Mouse (Mus musculus) midbrain, embryonic 11.5 days (tissue): Measurements from ENCODE around the gene Taz. TPM values are rescaled to one million over a fixed set of nuclear protein-coding genes. Genes with fewer than 3 reads are reported as not detected.

Source experiments
- ATAC-seq: fragments of 200-750 bp; cut with Nextera tagmentation; 2 replicates; pipeline ENCODE4 v1.8.0; 2017; ENCODE audit warnings: moderate TSS enrichment, moderate library complexity; ENCODE audit not compliant: low FRiP score
- DNase-seq: peaks from one replicate; pipeline ENCODE4 v3.0.0; 2015; ENCODE audit warnings: low spot score; ENCODE audit errors: missing footprints
- H3K27ac ChIP-seq: fragments of 300-500 bp; sonication (generic); 2 replicates; pipeline ENCODE4 v1.5.1; 2014; ENCODE audit warnings: low read depth, low read length
- H3K27me3 ChIP-seq: fragments of 300-500 bp; sonication (generic); 2 replicates; pipeline ENCODE4 v1.6.1; 2014; ENCODE audit warnings: mild to moderate bottlenecking, low read length, moderate library complexity, mixed read lengths; ENCODE audit not compliant: control insufficient read depth, insufficient read depth
- H3K36me3 ChIP-seq: fragments of 300-500 bp; sonication (generic); 2 replicates; pipeline ENCODE4 v1.6.1; 2014; ENCODE audit warnings: mild to moderate bottlenecking, low read length, moderate library complexity, mixed read lengths; ENCODE audit not compliant: control insufficient read depth, insufficient read depth
- H3K4me1 ChIP-seq: fragments of 300-500 bp; sonication (generic); 2 replicates; pipeline ENCODE4 v1.6.1; 2014; ENCODE audit warnings: low read length; ENCODE audit not compliant: control insufficient read depth, insufficient read depth
- H3K4me2 ChIP-seq: fragments of 300-500 bp; sonication (generic); 2 replicates; pipeline ENCODE4 v1.6.1; 2014; ENCODE audit warnings: mild to moderate bottlenecking, moderate library complexity
- H3K4me3 ChIP-seq: fragments of 300-500 bp; sonication (generic); 2 replicates; pipeline ENCODE4 v1.5.1; 2014; ENCODE audit warnings: low read depth, low read length
- H3K9ac ChIP-seq: fragments of 300-500 bp; sonication (generic); 2 replicates; pipeline ENCODE4 v1.6.1; 2014; ENCODE audit warnings: low read length
- H3K9me3 ChIP-seq: fragments of 300-500 bp; sonication (generic); 2 replicates; pipeline ENCODE4 v1.6.1; 2016; ENCODE audit warnings: low read length; ENCODE audit not compliant: control insufficient read depth
- WGBS: fragments of 180-500 bp; shearing (Covaris S2); extraction: QIAGEN DNeasy Blood & Tissue Kit; methylation state at CpG from one replicate; pipeline ENCODE4 v1.1.7; 2014; 5-methylcytosine and 5-hydroxymethylcytosine counted together
- polyA plus RNA-seq: library from polyadenylated mRNA; unstranded; fragments of >200 nt; fragmentation: Nextera tagmentation; extraction: Ambion mirVana; gene quantifications from 2 replicates; pipeline ENCODE4 v1.2.1, GENCODE M21; 2014

Taz gene
- polyA plus RNA-seq, 1 experiment from 2014 or later: 57.9 TPM

- 18% methylated on average over 42 of the region's 42 CpGs for WGBS
- H3K9ac ChIP-seq: peak within 1 kb of the TSS; percentile 72
- ATAC-seq (peak; percentile 95), DNase-seq (peak; percentile 98)
- peak within 1 kb of the TSS; percentile 51 for H3K4me2 ChIP-seq
- H3K4me3 ChIP-seq: peak within 1 kb of the TSS; percentile 42
- peaks cover 2% of the 10 kb centered on the region; the same call in 1 of the 2 replicates for H3K4me1 ChIP-seq
- H3K27ac ChIP-seq: peak within 1 kb of the TSS; percentile 92
- H3K27me3 ChIP-seq: no peaks in the 10 kb centered on the region
- H3K36me3 ChIP-seq: peaks cover 2% of the 10 kb centered on the region; the same call in 1 of the 2 replicates
- no peaks in the 10 kb centered on the region for H3K9me3 ChIP-seq
Measured at GRCm38 (mm10) chrX:74270062-74270901, 11.4 kb upstream of the Taz start, which contains the start of gene Rpl10. TSS of gene Rpl10 (plus strand) at chrX:74270812.

- peak overlapping the region; percentile 27; the same call in 1 of the 2 replicates for H3K27ac ChIP-seq
- WGBS: 20% methylated on average over 27 of the region's 27 CpGs
- H3K4me3 ChIP-seq: peak overlapping the region; percentile 42
Measured at GRCm38 (mm10) chrX:74270902-74271551, 10.7 kb upstream of the Taz start.

GRCm38 (mm10) chrX:74273422-74274322 lies 8.0 kb upstream of the Taz start:
- H3K27ac ChIP-seq: no peak overlapping the region; the same call in 1 of the 2 replicates
- H3K4me3 ChIP-seq: no peak overlapping the region
- peaks cover 2% of the 10 kb centered on the region; the same call in 1 of the 2 replicates for H3K36me3 ChIP-seq
- WGBS: 34% methylated on average over 10 of the region's 10 CpGs
- peaks cover 2% of the 10 kb centered on the region; the same call in 1 of the 2 replicates for H3K4me1 ChIP-seq
- no peak overlapping the region for H3K9ac ChIP-seq
- ATAC-seq: no peak
- H3K9me3 ChIP-seq: no peaks in the 10 kb centered on the region
- DNase-seq: peak; percentile 86
- H3K27me3 ChIP-seq: no peaks in the 10 kb centered on the region
- no peak overlapping the region for H3K4me2 ChIP-seq

More at GRCm38 (mm10) chrX:74270902-74271551, 10.7 kb upstream of the Taz start:
- Histone ChIP-seq H3K4me2 (peak overlapping the region; percentile 51), H3K4me1 (peaks cover 2% of the 10 kb centered on the region; the same call in 1 of the 2 replicates), H3K9me3 (no peaks in the 10 kb centered on the region), H3K27me3 (no peaks in the 10 kb centered on the region), H3K36me3 (peaks cover 2% of the 10 kb centered on the region; the same call in 1 of the 2 replicates), H3K9ac (peak overlapping the region; percentile 72)
- DNase-seq: peak; percentile 87
- ATAC-seq: no peak

GRCm38 (mm10) chrX:74277916-74278315 lies 3.8 kb upstream of the Taz start:
- no peak overlapping the region for H3K9ac ChIP-seq
- DNase-seq: no peak
- no peak overlapping the region for H3K4me3 ChIP-seq
- H3K4me2 ChIP-seq: no peak overlapping the region
- no peak for ATAC-seq
- WGBS: 75% methylated on average over 8 of the region's 8 CpGs
- no peaks in the 10 kb centered on the region for H3K9me3 ChIP-seq
- H3K36me3 ChIP-seq: no peaks in the 10 kb centered on the region
- no peaks in the 10 kb centered on the region for H3K4me1 ChIP-seq
- H3K27ac ChIP-seq: no peak overlapping the region
- H3K27me3 ChIP-seq: no peaks in the 10 kb centered on the region

GRCm38 (mm10) chrX:74281041-74281731 lies 526 bp upstream of the Taz start:
- Histone ChIP-seq H3K27ac (no peak overlapping the region), H3K36me3 (no peaks in the 10 kb centered on the region), H3K4me2 (peak overlapping the region; percentile 69), H3K27me3 (no peaks in the 10 kb centered on the region), H3K4me1 (no peaks in the 10 kb centered on the region), H3K9ac (peak overlapping the region; percentile 61), H3K9me3 (no peaks in the 10 kb centered on the region), H3K4me3 (peak overlapping the region; percentile 55)
- 15% methylated on average over 14 of the region's 14 CpGs for WGBS
- DNase-seq (no peak), ATAC-seq (no peak)

GRCm38 (mm10) chrX:74282395-74283091 lies 831 bp downstream of the Taz start:
- DNase-seq (peak; percentile 96), ATAC-seq (peak; percentile 84)
- H3K4me3 ChIP-seq: peak overlapping the region; percentile 55
- H3K36me3 ChIP-seq: no peaks in the 10 kb centered on the region
- H3K9ac ChIP-seq: peak overlapping the region; percentile 71
- peak overlapping the region; percentile 69 for H3K4me2 ChIP-seq
- H3K27me3 ChIP-seq: no peaks in the 10 kb centered on the region
- no peak overlapping the region for H3K27ac ChIP-seq
- WGBS: 17% methylated on average over 39 of the region's 39 CpGs
- H3K4me1 ChIP-seq: no peaks in the 10 kb centered on the region
- no peaks in the 10 kb centered on the region for H3K9me3 ChIP-seq

- H3K4me3 ChIP-seq: peak overlapping the region; percentile 55
- H3K9ac ChIP-seq: peak overlapping the region; percentile 71
- H3K36me3 ChIP-seq: no peaks in the 10 kb centered on the region
- H3K4me2 ChIP-seq: peak overlapping the region; percentile 69
- H3K4me1 ChIP-seq: no peaks in the 10 kb centered on the region
- H3K27ac ChIP-seq: no peak overlapping the region
- WGBS: 37% methylated on average over 5 of the region's 5 CpGs
- no peak for DNase-seq
- H3K9me3 ChIP-seq: no peaks in the 10 kb centered on the region
- ATAC-seq: peak; percentile 31; the same call in 1 of the 2 replicates
- H3K27me3 ChIP-seq: no peaks in the 10 kb centered on the region
Measured at GRCm38 (mm10) chrX:74283092-74283437, 1.4 kb downstream of the Taz start.

- no peaks in the 10 kb centered on the region for H3K27me3 ChIP-seq
- no peak for ATAC-seq
- H3K27ac ChIP-seq: no peak overlapping the region
- H3K4me3 ChIP-seq: no peak overlapping the region
- 78% methylated on average over 4 of the region's 4 CpGs for WGBS
- peaks cover 2% of the 10 kb centered on the region; the same call in 1 of the 2 replicates for H3K4me1 ChIP-seq
- H3K36me3 ChIP-seq: no peaks in the 10 kb centered on the region
- DNase-seq: no peak
- H3K9ac ChIP-seq: no peak overlapping the region
- no peaks in the 10 kb centered on the region for H3K9me3 ChIP-seq
- no peak overlapping the region for H3K4me2 ChIP-seq
Measured at GRCm38 (mm10) chrX:74293431-74293830, 11.7 kb downstream of the Taz start.
